Mouse (Mus musculus): ENCODE measurements around the gene D1Ertd622e. TPM values are rescaled to one million over a fixed set of nuclear protein-coding genes. Genes with fewer than 3 reads are reported as not detected.

The D1Ertd622e gene
- total and polyA plus RNA-seq, 2 experiments: 9.2 to 14.0 TPM

DNA sequence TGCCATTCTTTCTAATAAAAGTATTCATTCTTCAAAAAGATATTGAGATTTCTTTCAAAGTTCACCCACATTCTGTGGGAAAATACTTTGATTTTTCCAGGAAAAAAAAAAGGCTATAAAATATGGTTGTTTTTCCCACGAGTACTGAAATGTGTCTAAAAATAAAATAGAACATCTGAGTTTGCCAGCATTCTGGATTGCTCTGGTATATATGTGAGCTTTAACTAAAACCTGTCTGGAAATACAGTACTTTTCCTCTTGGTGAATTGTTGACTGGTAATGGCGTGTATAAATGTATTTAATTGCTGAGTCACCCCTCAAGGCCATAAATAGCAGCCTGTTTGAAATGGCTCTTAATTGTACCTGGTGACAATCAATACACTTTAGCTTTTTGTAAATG lies 37.5 kb downstream of the D1Ertd622e start:
- Histone ChIP-seq H3K4me1 (ENCODE audit: control insufficient read depth, insufficient read depth, low read length) (no peaks in the 10 kb centered on the region), H3K27ac (replicated peaks; ENCODE audit: insufficient read depth, low read depth, low read length) (no peak overlapping the region), H3K36me3 (ENCODE audit: control insufficient read depth, insufficient read depth, low read length) (no peaks in the 10 kb centered on the region), H3K79me2 (ENCODE audit: control insufficient read depth, insufficient read depth, low read length) (no peaks in the 10 kb centered on the region), H3K9ac (ENCODE audit: low read depth, low read length) (no peak overlapping the region), H3K27me3 (ENCODE audit: control insufficient read depth, insufficient read depth, low read length) (no peaks in the 10 kb centered on the region), H3K4me3 (ENCODE audit: insufficient read depth, low read depth, low read length) (no peak overlapping the region)
- TF ChIP-seq POLR2A (IDR thresholded peaks at IDR 0.05; ENCODE audit: extremely low read depth, insufficient read depth, low read length) (no peak), CTCF (IDR thresholded peaks at IDR 0.05; ENCODE audit: low read depth, low read length) (no peak)
- WGBS: 86% methylated on average over 2 of the region's 2 CpGs
- no peak for DNase-seq (ENCODE audit: extremely low read depth, low read depth, low spot score)

GRCm38 (mm10) chr1:97623214-97623856 lies 38.5 kb downstream of the D1Ertd622e start:
- H3K4me1 ChIP-seq (ENCODE audit: control insufficient read depth, insufficient read depth, low read length): no peaks in the 10 kb centered on the region
- no peak overlapping the region for H3K9ac ChIP-seq (ENCODE audit: low read depth, low read length)
- no peak for TF ChIP-seq POLR2A (IDR thresholded peaks at IDR 0.05; ENCODE audit: extremely low read depth, insufficient read depth, low read length)
- no peak for TF ChIP-seq CTCF (IDR thresholded peaks at IDR 0.05; ENCODE audit: low read depth, low read length)
- no peaks in the 10 kb centered on the region for H3K27me3 ChIP-seq (ENCODE audit: control insufficient read depth, insufficient read depth, low read length)
- no peaks in the 10 kb centered on the region for H3K79me2 ChIP-seq (ENCODE audit: control insufficient read depth, insufficient read depth, low read length)
- no peak overlapping the region for H3K27ac ChIP-seq (replicated peaks; ENCODE audit: insufficient read depth, low read depth, low read length)
- no peaks in the 10 kb centered on the region for H3K36me3 ChIP-seq (ENCODE audit: control insufficient read depth, insufficient read depth, low read length)
- H3K4me3 ChIP-seq (ENCODE audit: insufficient read depth, low read depth, low read length): no peak overlapping the region
- 65% methylated on average over 1 of the region's 1 CpGs for WGBS
- DNase-seq (ENCODE audit: extremely low read depth, low read depth, low spot score): no peak

GRCm38 (mm10) chr1:97622574-97623208 lies 39.2 kb downstream of the D1Ertd622e start:
- DNase-seq (ENCODE audit: extremely low read depth, low read depth, low spot score): no peak
- TF ChIP-seq POLR2A (IDR thresholded peaks at IDR 0.05; ENCODE audit: extremely low read depth, insufficient read depth, low read length): no peak
- no peak for TF ChIP-seq CTCF (IDR thresholded peaks at IDR 0.05; ENCODE audit: low read depth, low read length)
- Histone ChIP-seq H3K36me3 (ENCODE audit: control insufficient read depth, insufficient read depth, low read length) (no peaks in the 10 kb centered on the region), H3K4me3 (ENCODE audit: insufficient read depth, low read depth, low read length) (no peak overlapping the region), H3K9ac (ENCODE audit: low read depth, low read length) (no peak overlapping the region), H3K4me1 (ENCODE audit: control insufficient read depth, insufficient read depth, low read length) (no peaks in the 10 kb centered on the region), H3K27ac (replicated peaks; ENCODE audit: insufficient read depth, low read depth, low read length) (no peak overlapping the region), H3K27me3 (ENCODE audit: control insufficient read depth, insufficient read depth, low read length) (no peaks in the 10 kb centered on the region), H3K79me2 (ENCODE audit: control insufficient read depth, insufficient read depth, low read length) (no peaks in the 10 kb centered on the region)
- 51% methylated on average over 5 of the region's 5 CpGs for whole genome bisulfite sequencing

DNA sequence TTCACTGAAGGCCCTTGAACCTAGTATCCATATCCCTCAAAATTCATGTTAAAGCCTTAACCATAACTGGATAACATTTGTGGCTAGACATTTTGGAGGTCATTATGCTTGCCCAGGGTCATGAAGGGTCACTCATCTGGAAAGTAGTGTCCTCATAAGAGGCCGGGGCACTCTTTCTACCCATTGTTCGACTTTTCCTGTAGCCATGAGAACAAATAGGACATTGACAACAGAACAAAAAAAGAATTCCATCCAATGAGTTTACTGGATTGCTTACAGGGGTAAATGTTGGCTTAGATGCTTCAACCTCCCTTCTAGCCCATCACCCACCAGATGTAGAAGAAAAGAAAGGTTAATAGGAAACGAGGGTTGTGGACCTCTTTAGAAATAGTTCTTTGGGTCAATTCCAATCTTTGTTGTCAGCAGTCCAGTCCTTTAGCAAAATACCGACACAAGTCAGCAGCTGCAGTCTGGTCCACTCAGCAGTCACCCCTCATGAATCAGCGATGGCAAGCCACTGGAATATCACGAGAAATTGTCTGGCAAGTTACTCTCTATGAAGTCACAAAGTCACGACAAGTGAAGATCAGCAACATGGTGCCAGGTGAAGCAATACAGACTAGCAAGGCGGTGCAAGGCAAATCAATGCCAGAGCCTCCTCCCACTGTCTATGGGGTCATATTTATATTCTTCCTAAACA lies 42.1 kb downstream of the D1Ertd622e start:
- TF ChIP-seq POLR2A (IDR thresholded peaks at IDR 0.05; ENCODE audit: extremely low read depth, insufficient read depth, low read length): no peak
- no peak for TF ChIP-seq CTCF (IDR thresholded peaks at IDR 0.05; ENCODE audit: low read depth, low read length)
- Histone ChIP-seq H3K4me1 (ENCODE audit: control insufficient read depth, insufficient read depth, low read length) (no peaks in the 10 kb centered on the region), H3K79me2 (ENCODE audit: control insufficient read depth, insufficient read depth, low read length) (no peaks in the 10 kb centered on the region), H3K36me3 (ENCODE audit: control insufficient read depth, insufficient read depth, low read length) (no peaks in the 10 kb centered on the region), H3K27ac (replicated peaks; ENCODE audit: insufficient read depth, low read depth, low read length) (no peak overlapping the region), H3K4me3 (ENCODE audit: insufficient read depth, low read depth, low read length) (no peak overlapping the region), H3K9ac (ENCODE audit: low read depth, low read length) (no peak overlapping the region), H3K27me3 (ENCODE audit: control insufficient read depth, insufficient read depth, low read length) (no peaks in the 10 kb centered on the region)
- no peak for DNase-seq (ENCODE audit: extremely low read depth, low read depth, low spot score)
- WGBS: 65% methylated on average over 8 of the region's 8 CpGs

DNA sequence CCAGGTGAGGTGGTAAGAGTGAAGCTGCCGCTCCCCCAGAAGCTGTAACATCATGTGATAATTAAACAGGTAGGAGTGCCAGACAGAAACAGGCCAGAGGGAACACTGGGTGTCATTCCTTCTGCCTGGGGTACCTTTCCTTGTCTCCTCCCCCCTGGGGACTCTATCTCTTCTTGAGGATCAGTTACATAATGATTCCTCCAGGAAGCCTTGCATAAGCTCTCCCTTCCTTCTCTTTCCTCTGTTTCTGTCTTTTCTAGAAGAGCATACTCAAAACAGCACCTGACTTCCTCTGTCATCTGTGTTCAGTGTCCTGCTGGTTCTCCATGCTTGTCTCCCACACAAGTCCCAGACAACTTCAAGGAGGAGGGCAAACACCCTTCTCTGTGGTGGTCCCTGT lies 46.3 kb downstream of the D1Ertd622e start:
- Histone ChIP-seq H3K36me3 (ENCODE audit: control insufficient read depth, insufficient read depth, low read length) (no peaks in the 10 kb centered on the region), H3K4me3 (ENCODE audit: insufficient read depth, low read depth, low read length) (no peak overlapping the region), H3K27me3 (ENCODE audit: control insufficient read depth, insufficient read depth, low read length) (no peaks in the 10 kb centered on the region), H3K27ac (replicated peaks; ENCODE audit: insufficient read depth, low read depth, low read length) (no peak overlapping the region), H3K4me1 (ENCODE audit: control insufficient read depth, insufficient read depth, low read length) (peaks cover 3% of the 10 kb centered on the region; the same call in 1 of the 2 replicates), H3K79me2 (ENCODE audit: control insufficient read depth, insufficient read depth, low read length) (no peaks in the 10 kb centered on the region), H3K9ac (ENCODE audit: low read depth, low read length) (no peak overlapping the region)
- WGBS: 100% methylated on average over 1 of the region's 1 CpGs
- no peak for DNase-seq (ENCODE audit: extremely low read depth, low read depth, low spot score)
- TF ChIP-seq POLR2A (IDR thresholded peaks at IDR 0.05; ENCODE audit: extremely low read depth, insufficient read depth, low read length) (no peak), CTCF (IDR thresholded peaks at IDR 0.05; ENCODE audit: low read depth, low read length) (no peak)
